Mouse (Mus musculus): ENCODE results near the gene Mfsd6l. TPM values are rescaled to one million over a fixed set of nuclear protein-coding genes. Genes with fewer than 3 reads are reported as not detected.

Mfsd6l gene
- total RNA-seq, 2 experiments from 2014 or later, result not detected

GRCm38 (mm10) chr11:68532773-68533172, 23.2 kb upstream of the Mfsd6l start:
- Histone ChIP-seq H3K27ac (no peak overlapping the region), H3K4me3 (no peak overlapping the region)
- intact Hi-C loops (cut with DNase I), result no loop called here
- TF ChIP-seq CTCF (IDR thresholded peaks at IDR 0.05), result no peak
- DNase-seq (ENCODE audit: extremely low spot score in 1 of 2, low spot score in 2 of 2), result no peak

GRCm38 (mm10) chr11:68533971-68534475, 22.0 kb upstream of the Mfsd6l start:
- H3K27ac ChIP-seq, result no peak overlapping the region
- no peak for TF ChIP-seq CTCF (IDR thresholded peaks at IDR 0.05)
- intact Hi-C loops (cut with DNase I), result no loop called here
- no peak overlapping the region for H3K4me3 ChIP-seq
- DNase-seq (ENCODE audit: extremely low spot score in 1 of 2, low spot score in 2 of 2), result no peak

GRCm38 (mm10) chr11:68536026-68536425, 20.0 kb upstream of the Mfsd6l start:
- peak overlapping the region; percentile 28; the same call in 1 of the 2 replicates for H3K27ac ChIP-seq
- TF ChIP-seq CTCF (IDR thresholded peaks at IDR 0.05), result no peak
- intact Hi-C loops (cut with DNase I), result no loop called here
- no peak overlapping the region for H3K4me3 ChIP-seq
- DNase-seq (ENCODE audit: extremely low spot score in 1 of 2, low spot score in 2 of 2), result no peak

- Histone ChIP-seq H3K27ac (peak overlapping the region; percentile 28; the same call in 1 of the 2 replicates), H3K4me3 (no peak overlapping the region)
- intact Hi-C loops (cut with DNase I), result no loop called here
- TF ChIP-seq CTCF (IDR thresholded peaks at IDR 0.05), result no peak
- peak; percentile 43 to 49 for DNase-seq (ENCODE audit: extremely low spot score in 1 of 2, low spot score in 2 of 2)
Observed at GRCm38 (mm10) chr11:68536465-68536864, 19.5 kb upstream of the Mfsd6l start.

- no peak overlapping the region for H3K4me3 ChIP-seq
- intact Hi-C loops (cut with DNase I), result no loop called here
- TF ChIP-seq CTCF (IDR thresholded peaks at IDR 0.05), result no peak
Observed at GRCm38 (mm10) chr11:68539621-68540020, 16.4 kb upstream of the Mfsd6l start.

GRCm38 (mm10) chr11:68544554-68544953, 11.4 kb upstream of the Mfsd6l start:
- intact Hi-C loops (cut with DNase I), result no loop called here

More at GRCm38 (mm10) chr11:68539621-68540020, 16.4 kb upstream of the Mfsd6l start:
- DNase-seq (ENCODE audit: extremely low spot score in 1 of 2, low spot score in 2 of 2), result no peak
- H3K27ac ChIP-seq, result no peak overlapping the region; the same call in 1 of the 2 replicates

GRCm38 (mm10) chr11:68545172-68545571, 10.8 kb upstream of the Mfsd6l start:
- no peak overlapping the region for H3K27ac ChIP-seq
- no peak overlapping the region for H3K4me3 ChIP-seq
- intact Hi-C loops (cut with DNase I), result no loop called here
- no peak for DNase-seq (ENCODE audit: extremely low spot score in 1 of 2, low spot score in 2 of 2)
- no peak for TF ChIP-seq CTCF (IDR thresholded peaks at IDR 0.05)

More at GRCm38 (mm10) chr11:68544554-68544953, 11.4 kb upstream of the Mfsd6l start:
- no peak for DNase-seq (ENCODE audit: extremely low spot score in 1 of 2, low spot score in 2 of 2)
- Histone ChIP-seq H3K4me3 (no peak overlapping the region), H3K27ac (no peak overlapping the region)
- peak; percentile 52 for TF ChIP-seq CTCF (IDR thresholded peaks at IDR 0.05)

GRCm38 (mm10) chr11:68545682-68546222, 10.2 kb upstream of the Mfsd6l start:
- intact Hi-C loops (cut with DNase I), result no loop called here
- no peak for DNase-seq (ENCODE audit: extremely low spot score in 1 of 2, low spot score in 2 of 2)
- no peak for TF ChIP-seq CTCF (IDR thresholded peaks at IDR 0.05)
- H3K4me3 ChIP-seq, result no peak overlapping the region
- no peak overlapping the region for H3K27ac ChIP-seq

GRCm38 (mm10) chr11:68547484-68547883, 8.5 kb upstream of the Mfsd6l start:
- TF ChIP-seq CTCF (IDR thresholded peaks at IDR 0.05), result no peak
- H3K27ac ChIP-seq, result no peak overlapping the region
- DNase-seq (ENCODE audit: extremely low spot score in 1 of 2, low spot score in 2 of 2), result no peak

GRCm38 (mm10) chr11:68549597-68549996, 6.4 kb upstream of the Mfsd6l start:
- DNase-seq (ENCODE audit: extremely low spot score in 1 of 2, low spot score in 2 of 2), result no peak
- peak; percentile 46 for TF ChIP-seq CTCF (IDR thresholded peaks at IDR 0.05)
- intact Hi-C loops (cut with DNase I), result loop anchor here (2.0 kb wide), 1 partner anchor 63 kb away; no protein-coding TSS in a partner anchor
- Histone ChIP-seq H3K4me3 (no peak overlapping the region), H3K27ac (no peak overlapping the region)

More at GRCm38 (mm10) chr11:68547484-68547883, 8.5 kb upstream of the Mfsd6l start:
- intact Hi-C loops (cut with DNase I), result no loop called here
- H3K4me3 ChIP-seq, result no peak overlapping the region

GRCm38 (mm10) chr11:68550358-68550757, 5.6 kb upstream of the Mfsd6l start:
- DNase-seq (ENCODE audit: extremely low spot score in 1 of 2, low spot score in 2 of 2), result no peak
- intact Hi-C loops (cut with DNase I), result no loop called here
- TF ChIP-seq CTCF (IDR thresholded peaks at IDR 0.05), result no peak
- H3K4me3 ChIP-seq, result no peak overlapping the region
- no peak overlapping the region for H3K27ac ChIP-seq

GRCm38 (mm10) chr11:68553981-68554471, 2.0 kb upstream of the Mfsd6l start:
- Histone ChIP-seq H3K27ac (no peak overlapping the region), H3K4me3 (no peak overlapping the region)
- intact Hi-C loops (cut with DNase I), result no loop called here
- no peak for DNase-seq (ENCODE audit: extremely low spot score in 1 of 2, low spot score in 2 of 2)
- TF ChIP-seq CTCF (IDR thresholded peaks at IDR 0.05), result peak; percentile 56

- Histone ChIP-seq H3K4me3 (no peak overlapping the region), H3K27ac (no peak overlapping the region)
- DNase-seq (ENCODE audit: extremely low spot score in 1 of 2, low spot score in 2 of 2), result no peak
- peak; percentile 46 for TF ChIP-seq CTCF (IDR thresholded peaks at IDR 0.05)
- intact Hi-C loops (cut with DNase I), result no loop called here
Observed at GRCm38 (mm10) chr11:68559546-68559945, 3.6 kb downstream of the Mfsd6l start.
